Mouse (Mus musculus) ovary, postnatal 10 days (tissue): ENCODE measurements around the gene Pabpn1.
"Not testable (repeated sequence)": the region's sequence is repeated elsewhere in the genome, so short reads cannot be mapped to it uniquely, and the experiment has no call there.

Experiments
- DNase-seq: peaks from one replicate; pipeline ENCODE4 v3.0.0; 2022; ENCODE audit warnings: low spot score

Pabpn1 gene

GRCm38 (mm10) chr14:54936831-54937160, 44.5 kb downstream of the Pabpn1 start:
- no peak for DNase-seq

GRCm38 (mm10) chr14:54937361-54938182, 45.3 kb downstream of the Pabpn1 start:
- DNase-seq = no peak

GRCm38 (mm10) chr14:54938431-54939219, 46.3 kb downstream of the Pabpn1 start:
- no peak for DNase-seq

- DNase-seq = peak; percentile 39
These were observed 47.3 kb downstream of the Pabpn1 start for GRCm38 (mm10) chr14:54939434-54940175.

GRCm38 (mm10) chr14:54940176-54940530, 47.9 kb downstream of the Pabpn1 start:
- no peak for DNase-seq

GRCm38 (mm10) chr14:54941024-54941978, 49.0 kb downstream of the Pabpn1 start:
- DNase-seq = no peak

- DNase-seq = no peak
These were observed 50.2 kb downstream of the Pabpn1 start for GRCm38 (mm10) chr14:54942479-54942878.

- DNase-seq = no peak
These were observed 51.7 kb downstream of the Pabpn1 start for GRCm38 (mm10) chr14:54943971-54944370.

GRCm38 (mm10) chr14:54944939-54945338, 52.6 kb downstream of the Pabpn1 start:
- DNase-seq = no peak

- no peak for DNase-seq
These were observed 53.8 kb downstream of the Pabpn1 start for GRCm38 (mm10) chr14:54945975-54946704.

- not testable (repeated sequence) for DNase-seq
These were observed 54.7 kb downstream of the Pabpn1 start for GRCm38 (mm10) chr14:54947008-54947407.
